Mouse (Mus musculus): ENCODE results near the gene Nectin3. TPM values are rescaled to one million over a fixed set of nuclear protein-coding genes. Genes with fewer than 3 reads are reported as not detected.
"Not testable (repeated sequence)": the region's sequence is repeated elsewhere in the genome, so short reads cannot be mapped to it uniquely, and the experiment has no call there.

Gene Nectin3
- polyA plus RNA-seq, 1 experiment from 2014 or later, result 35.6 TPM

GRCm38 (mm10) chr16:46407997-46408396 is 90.3 kb downstream of the Nectin3 start:
- Histone ChIP-seq H3K9ac (no peak overlapping the region), H3K9me3 (no peaks in the 10 kb centered on the region), H3K27ac (replicated peaks) (no peak overlapping the region), H3K4me2 (no peak overlapping the region), H3K4me3 (no peak overlapping the region), H3K36me3 (no peaks in the 10 kb centered on the region), H3K4me1 (replicated peaks) (no peaks in the 10 kb centered on the region; the same call in 1 of the 2 replicates), H3K27me3 (no peaks in the 10 kb centered on the region)
- ATAC-seq (ENCODE audit: low FRiP score, low read depth), result no peak
- WGBS, result 95% methylated on average over 15 of the region's 15 CpGs

- H3K4me3 ChIP-seq, result no peak overlapping the region
- no peaks in the 10 kb centered on the region for H3K9me3 ChIP-seq
- no peaks in the 10 kb centered on the region; the same call in 1 of the 2 replicates for H3K4me1 ChIP-seq (replicated peaks)
- H3K4me2 ChIP-seq, result no peak overlapping the region
- H3K27ac ChIP-seq (replicated peaks), result no peak overlapping the region
- H3K36me3 ChIP-seq, result no peaks in the 10 kb centered on the region
- no peak overlapping the region for H3K9ac ChIP-seq
- WGBS, result 92% methylated on average over 7 of the region's 7 CpGs
- no peak for ATAC-seq (ENCODE audit: low FRiP score, low read depth)
- H3K27me3 ChIP-seq, result no peaks in the 10 kb centered on the region
Observed at GRCm38 (mm10) chr16:46406844-46407639, 91.3 kb downstream of the Nectin3 start.

- Histone ChIP-seq H3K4me1 (replicated peaks) (no peaks in the 10 kb centered on the region), H3K4me3 (no peak overlapping the region), H3K9ac (no peak overlapping the region), H3K9me3 (no peaks in the 10 kb centered on the region), H3K36me3 (peaks cover 7% of the 10 kb centered on the region), H3K4me2 (no peak overlapping the region), H3K27me3 (no peaks in the 10 kb centered on the region), H3K27ac (replicated peaks) (no peak overlapping the region)
- WGBS, result 88% methylated on average over 4 of the region's 4 CpGs
- no peak for ATAC-seq (ENCODE audit: low FRiP score, low read depth)
Observed at GRCm38 (mm10) chr16:46397945-46398344, 100.4 kb downstream of the Nectin3 start.

GRCm38 (mm10) chr16:46389415-46390033 is 108.8 kb downstream of the Nectin3 start:
- H3K9ac ChIP-seq, result no peak overlapping the region
- H3K4me2 ChIP-seq, result no peak overlapping the region
- peak; percentile 31; the same call in 1 of the 2 replicates for ATAC-seq (ENCODE audit: low FRiP score, low read depth)
- no peak overlapping the region for H3K27ac ChIP-seq (replicated peaks)
- H3K27me3 ChIP-seq, result no peaks in the 10 kb centered on the region
- WGBS, result 44% methylated on average over 6 of the region's 6 CpGs
- H3K9me3 ChIP-seq, result no peaks in the 10 kb centered on the region
- peaks cover 18% of the 10 kb centered on the region; the same call in 1 of the 2 replicates for H3K4me1 ChIP-seq (replicated peaks)
- H3K36me3 ChIP-seq, result no peaks in the 10 kb centered on the region; the same call in 1 of the 2 replicates
- no peak overlapping the region for H3K4me3 ChIP-seq

- peaks cover 18% of the 10 kb centered on the region; the same call in 1 of the 2 replicates for H3K4me1 ChIP-seq (replicated peaks)
- no peaks in the 10 kb centered on the region for H3K9me3 ChIP-seq
- H3K27me3 ChIP-seq, result no peaks in the 10 kb centered on the region
- ATAC-seq (ENCODE audit: low FRiP score, low read depth), result no peak
- 31% methylated on average over 11 of the region's 11 CpGs for WGBS
- no peak overlapping the region for H3K27ac ChIP-seq (replicated peaks)
- H3K4me3 ChIP-seq, result no peak overlapping the region
- H3K9ac ChIP-seq, result no peak overlapping the region
- no peak overlapping the region for H3K4me2 ChIP-seq
- H3K36me3 ChIP-seq, result no peaks in the 10 kb centered on the region; the same call in 1 of the 2 replicates
Observed at GRCm38 (mm10) chr16:46388527-46389414, 109.6 kb downstream of the Nectin3 start.

GRCm38 (mm10) chr16:46384279-46384678 is 114.0 kb downstream of the Nectin3 start:
- no peaks in the 10 kb centered on the region for H3K36me3 ChIP-seq
- 84% methylated on average over 5 of the region's 5 CpGs for WGBS
- no peak overlapping the region for H3K27ac ChIP-seq (replicated peaks)
- no peak overlapping the region for H3K4me2 ChIP-seq
- no peak for ATAC-seq (ENCODE audit: low FRiP score, low read depth)
- no peak overlapping the region for H3K4me3 ChIP-seq
- peaks cover 9% of the 10 kb centered on the region; the same call in 1 of the 2 replicates for H3K4me1 ChIP-seq (replicated peaks)
- H3K9ac ChIP-seq, result no peak overlapping the region
- no peaks in the 10 kb centered on the region for H3K27me3 ChIP-seq
- no peaks in the 10 kb centered on the region for H3K9me3 ChIP-seq

- no peak for ATAC-seq (ENCODE audit: low FRiP score, low read depth)
- Histone ChIP-seq H3K4me3 (no peak overlapping the region), H3K27ac (replicated peaks) (no peak overlapping the region), H3K4me1 (replicated peaks) (no peaks in the 10 kb centered on the region), H3K9me3 (no peaks in the 10 kb centered on the region), H3K9ac (no peak overlapping the region), H3K36me3 (no peaks in the 10 kb centered on the region), H3K4me2 (no peak overlapping the region), H3K27me3 (no peaks in the 10 kb centered on the region)
- 88% methylated on average over 4 of the region's 4 CpGs for WGBS
Observed at GRCm38 (mm10) chr16:46383344-46383743, 115.0 kb downstream of the Nectin3 start.

GRCm38 (mm10) chr16:46376575-46376974 is 121.8 kb downstream of the Nectin3 start:
- Histone ChIP-seq H3K27ac (replicated peaks) (no peak overlapping the region), H3K36me3 (no peaks in the 10 kb centered on the region), H3K4me2 (no peak overlapping the region), H3K4me3 (no peak overlapping the region), H3K9ac (no peak overlapping the region), H3K27me3 (no peaks in the 10 kb centered on the region), H3K4me1 (replicated peaks) (no peaks in the 10 kb centered on the region), H3K9me3 (no peaks in the 10 kb centered on the region)
- ATAC-seq (ENCODE audit: low FRiP score, low read depth), result no peak
- WGBS, result 67% methylated on average over 3 of the region's 3 CpGs

- Histone ChIP-seq H3K4me3 (no peak overlapping the region), H3K27ac (replicated peaks) (no peak overlapping the region), H3K9me3 (no peaks in the 10 kb centered on the region), H3K4me2 (0 out of 2 replicates have a peak overlapping the region, but pooled peaks have one; percentile 4), H3K36me3 (no peaks in the 10 kb centered on the region), H3K27me3 (no peaks in the 10 kb centered on the region), H3K9ac (no peak overlapping the region), H3K4me1 (replicated peaks) (peaks cover 7% of the 10 kb centered on the region; the same call in 1 of the 2 replicates)
- ATAC-seq (ENCODE audit: low FRiP score, low read depth), result no peak
- 60% methylated on average over 6 of the region's 6 CpGs for WGBS
Observed at GRCm38 (mm10) chr16:46362022-46362421, 136.3 kb downstream of the Nectin3 start.

GRCm38 (mm10) chr16:46357658-46358057 is 140.7 kb downstream of the Nectin3 start:
- H3K4me3 ChIP-seq; ATAC-seq (ENCODE audit: low FRiP score, low read depth); H3K9me3 ChIP-seq; H3K4me1 ChIP-seq (replicated peaks); H3K9ac ChIP-seq; H3K27me3 ChIP-seq; H3K36me3 ChIP-seq; H3K4me2 ChIP-seq; H3K27ac ChIP-seq (replicated peaks): not testable (repeated sequence)
- WGBS, result 82% methylated on average over 2 of the region's 2 CpGs

- Histone ChIP-seq H3K4me2 (no peak overlapping the region), H3K9ac (no peak overlapping the region), H3K9me3 (no peaks in the 10 kb centered on the region), H3K4me3 (no peak overlapping the region), H3K27me3 (no peaks in the 10 kb centered on the region), H3K27ac (replicated peaks) (no peak overlapping the region), H3K4me1 (replicated peaks) (peaks cover 2% of the 10 kb centered on the region; the same call in 1 of the 2 replicates), H3K36me3 (no peaks in the 10 kb centered on the region)
- no peak for ATAC-seq (ENCODE audit: low FRiP score, low read depth)
- 46% methylated on average over 3 of the region's 3 CpGs for WGBS
Observed at GRCm38 (mm10) chr16:46356663-46357062, 141.7 kb downstream of the Nectin3 start.
